Mouse (Mus musculus): Measurements from ENCODE around the gene Dbr1. TPM values are rescaled to one million over a fixed set of nuclear protein-coding genes. Genes with fewer than 3 reads are reported as not detected.

The Dbr1 gene
- 19.8 and 20.7 TPM in 2 replicates for polyA plus RNA-seq (2012; rRNA removed)

DNA sequence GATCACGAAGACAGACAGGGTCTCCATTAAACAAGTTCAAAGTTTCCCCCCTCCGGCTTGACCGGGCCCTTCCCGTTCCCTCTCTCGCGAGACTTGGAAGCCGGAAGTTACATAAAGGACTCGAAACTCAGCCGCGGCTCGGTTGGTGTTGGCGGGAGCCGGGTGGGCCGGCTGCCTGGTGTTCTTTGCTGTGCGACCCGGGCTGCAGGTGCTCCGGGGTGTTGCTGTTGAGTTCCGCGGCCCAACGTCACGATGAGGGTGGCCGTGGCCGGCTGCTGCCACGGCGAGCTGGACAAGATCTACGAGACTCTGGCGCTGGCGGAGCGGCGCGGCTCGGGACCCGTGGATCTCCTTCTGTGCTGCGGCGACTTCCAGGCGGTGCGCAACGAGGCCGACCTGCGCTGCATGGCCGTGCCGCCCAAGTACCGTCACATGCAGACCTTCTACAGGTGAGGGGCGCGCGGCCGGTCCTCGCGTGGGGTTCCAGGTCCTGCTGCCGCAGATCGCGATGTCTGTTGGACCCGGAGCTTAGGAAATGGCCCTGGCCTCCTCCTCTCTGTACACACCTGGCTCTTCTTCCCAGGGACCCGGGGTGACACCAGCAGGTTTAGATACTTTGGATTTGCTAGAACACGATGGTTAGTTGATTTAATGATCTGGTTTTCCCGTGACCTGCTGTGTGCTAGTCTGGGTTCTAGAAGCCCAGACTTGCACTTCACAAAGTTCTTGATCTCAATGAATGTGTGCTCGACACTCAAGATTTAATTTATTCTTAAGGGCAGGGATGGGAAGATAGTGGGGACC, at the start of gene Dbr1:
Dbr1 (plus strand) TSS at position 123 of the 804 bp plus-strand sequence.

DNA sequence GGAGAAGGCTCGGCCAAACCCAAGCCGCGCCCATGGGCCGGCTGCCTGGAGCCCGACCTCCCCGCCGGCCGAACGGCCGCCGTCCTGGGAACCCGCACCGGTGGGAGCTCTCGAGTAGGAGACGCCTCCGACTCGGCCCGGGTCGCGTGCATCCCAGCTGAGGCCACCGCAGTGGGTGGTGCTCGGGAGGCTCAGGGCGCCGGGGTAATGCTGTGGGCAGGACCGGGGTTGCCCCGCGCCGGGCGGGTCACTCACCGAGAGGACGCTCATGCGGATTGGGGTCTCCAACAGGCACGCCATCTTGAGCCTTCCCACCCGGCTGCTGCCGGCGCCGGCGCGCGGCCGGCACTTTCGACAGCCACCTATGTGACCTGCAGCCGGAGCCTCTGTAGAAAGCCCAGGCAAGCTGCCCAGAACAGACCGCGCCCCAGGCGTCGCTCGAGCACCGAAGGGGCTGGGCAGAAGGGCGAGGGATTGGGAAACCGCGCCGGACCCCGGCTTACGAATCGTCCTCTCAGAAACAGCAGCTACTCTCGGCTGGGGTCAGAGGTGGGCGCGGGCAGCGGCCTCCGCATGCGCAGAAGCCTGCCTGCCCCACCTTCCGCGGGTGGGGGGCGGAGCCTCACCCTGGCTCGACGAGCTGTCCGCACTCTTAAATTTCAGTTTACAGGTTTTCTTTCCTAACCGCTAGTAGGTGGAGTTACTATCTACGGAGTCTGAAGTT, 7.1 kb upstream of the Dbr1 start, which contains the start of gene Armc8:
Armc8 (minus strand) TSS at position 553 of the 724 bp plus-strand sequence.

DNA sequence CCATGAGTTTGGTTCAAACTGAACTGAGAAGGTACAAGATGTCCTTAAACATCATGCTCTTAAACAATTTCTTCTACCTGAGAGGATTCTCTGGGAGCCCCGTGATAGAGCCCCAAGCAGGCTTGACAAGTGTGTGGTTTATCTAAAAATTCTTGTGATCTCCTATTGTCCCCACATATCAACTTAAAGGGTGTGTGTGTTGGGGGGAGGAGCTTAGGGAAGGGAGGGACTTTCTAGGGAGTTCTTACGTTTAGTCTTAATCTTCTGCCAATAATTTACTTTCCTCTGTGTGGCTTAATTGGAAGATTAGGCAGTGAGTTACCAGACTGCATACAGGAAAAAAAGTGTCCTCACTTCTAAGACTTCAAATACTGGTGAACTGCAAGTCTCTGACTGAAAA, 36.6 kb downstream of the Dbr1 start, which contains the start of gene A4gnt:
A4gnt (plus strand) TSS at position 301 of the 400 bp plus-strand sequence.

DNA sequence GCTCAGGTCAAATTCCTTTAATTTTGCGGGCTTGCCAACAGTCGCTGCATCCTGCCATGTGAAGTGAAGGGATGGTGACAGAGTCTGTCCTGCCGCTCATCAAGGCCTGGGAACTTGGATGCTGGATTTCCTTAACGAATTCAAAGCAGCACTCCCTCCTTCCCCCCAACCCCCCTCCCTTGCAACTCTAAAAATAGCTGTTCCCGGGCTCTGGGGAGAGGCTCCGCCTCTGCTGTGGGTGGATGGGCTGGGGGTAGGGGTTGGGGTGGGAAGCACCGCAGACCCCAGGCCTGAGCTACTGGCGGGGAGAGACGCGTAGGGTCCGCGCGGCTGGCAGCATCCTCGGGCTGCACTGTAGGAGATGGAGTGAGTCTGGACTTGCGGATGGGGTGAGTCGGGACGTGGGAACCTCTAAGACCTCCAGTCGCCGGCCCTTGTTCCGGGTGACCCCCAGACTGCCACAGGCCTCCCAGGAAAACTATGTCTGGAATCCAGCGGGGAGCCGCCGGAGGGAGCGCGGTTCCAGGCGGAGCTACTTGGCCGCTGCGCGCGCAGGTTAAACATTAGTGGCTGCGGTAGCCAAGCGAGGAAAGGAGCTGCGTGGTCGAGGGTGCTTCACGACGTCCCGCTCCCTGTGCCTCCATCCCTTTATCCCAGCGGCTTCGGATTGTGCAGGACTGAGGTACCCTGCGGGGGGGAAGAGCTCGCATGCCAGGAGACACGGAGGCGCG, 53.8 kb downstream of the Dbr1 start, which contains the start of gene Dzip1l:
Dzip1l (plus strand) TSS at position 216 of the 731 bp plus-strand sequence.

Other genes starting within 250 kb of the Dbr1 start
- 0.48 and 0.70 TPM in 2 replicates for gene Esyt3, start 217.2 kb upstream of the Dbr1 start, polyA plus RNA-seq (2012; rRNA removed)
- gene Mras, start 138.4 kb upstream of the Dbr1 start, polyA plus RNA-seq (2012; rRNA removed) = 58.1 and 68.4 TPM in 2 replicates
- gene Nme9, start 124.3 kb upstream of the Dbr1 start, polyA plus RNA-seq (2012; rRNA removed) = 0.39 and 0.68 TPM in 2 replicates
- gene Armc8, start 6.9 kb upstream of the Dbr1 start, polyA plus RNA-seq (2012; rRNA removed) = 47.9 and 49.8 TPM in 2 replicates
- not detected in 2 replicates for gene A4gnt, start 36.7 kb downstream of the Dbr1 start, polyA plus RNA-seq (2012; rRNA removed)
- gene Dzip1l, start 53.7 kb downstream of the Dbr1 start, polyA plus RNA-seq (2012; rRNA removed) = 7.1 and 8.5 TPM in 2 replicates
- gene Cldn18, start 141.5 kb downstream of the Dbr1 start, polyA plus RNA-seq (2012; rRNA removed) = not detected in 2 replicates

Measured in central nervous system, embryonic 14 days (tissue).